ENCODE assay signal across 8 mouse cellular contexts in the genomic region with DNA sequence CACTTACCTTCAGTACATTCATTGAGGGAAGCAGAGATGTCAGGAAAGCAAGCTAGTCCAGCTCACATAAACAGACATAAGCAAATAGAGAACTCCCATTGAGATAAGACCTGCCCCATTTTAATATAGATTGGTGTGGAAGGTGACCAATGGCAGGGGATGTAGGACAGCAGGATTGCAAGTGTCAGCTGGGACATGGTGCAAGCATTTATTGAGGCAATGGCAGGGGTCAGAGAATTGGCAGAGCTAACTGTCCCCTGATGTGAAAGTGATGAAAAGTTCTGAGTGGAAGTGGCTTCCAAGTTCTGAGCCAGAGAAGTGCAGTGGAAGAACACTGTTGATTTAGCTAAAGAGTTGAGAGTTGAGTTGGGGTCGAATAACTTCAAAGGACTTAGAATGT. TPM values are rescaled to one million over a fixed set of nuclear protein-coding genes. Genes with fewer than 3 reads are reported as not detected.
DNase-seq lines count a peak whose midpoint lies in the region; ATAC-seq and TF ChIP-seq lines count a peak whose summit lies in the region.

A gene (minus strand): TSS at position 105 of the 400 bp plus-strand sequence.

- H3K9ac ChIP-seq in lung, embryonic 14.5 days: no peak within 1 kb of the TSS
- H3K9ac ChIP-seq in heart, embryonic 12.5 days: no peak within 1 kb of the TSS
- no peak within 1 kb of the TSS for H3K9ac ChIP-seq in neural tube, embryonic 15.5 days (replicated peaks)

- WGBS in lung, embryonic 14.5 days: 89% methylated on average over 1 of the region's 1 CpGs
- 87% methylated on average over 1 of the region's 1 CpGs for WGBS in embryonic facial prominence, embryonic 10.5 days
- WGBS in heart, embryonic 12.5 days: 88% methylated on average over 1 of the region's 1 CpGs
- WGBS in neural tube, embryonic 15.5 days: 95% methylated on average over 1 of the region's 1 CpGs

- no peak for DNase-seq in lung, embryonic 14.5 days
- no peak for DNase-seq in lung, adult 18-20 months
- no peak for DNase-seq in embryonic facial prominence, embryonic 10.5 days (ENCODE audit: low spot score)
- DNase-seq in left cerebral cortex, adult 8-10 months (ENCODE audit: low spot score in 2 of 2): no peak
- no peak for DNase-seq in right cerebral cortex, adult 18-20 months
- no peak for DNase-seq in testis, postnatal 10 days (ENCODE audit: low spot score)

- ATAC-seq in lung, embryonic 14.5 days (ENCODE audit: insufficient read depth): no peak
- no peak for ATAC-seq in heart, embryonic 12.5 days (ENCODE audit: insufficient number of reproducible peaks, low FRiP score)
- no peak for ATAC-seq in neural tube, embryonic 15.5 days (ENCODE audit: low FRiP score)

- H3K36me3 ChIP-seq in lung, embryonic 14.5 days (ENCODE audit: insufficient read depth): no peaks in the 10 kb centered on the region
- peaks cover 3% of the 10 kb centered on the region; the same call in 1 of the 2 replicates for H3K36me3 ChIP-seq in embryonic facial prominence, embryonic 10.5 days (replicated peaks)
- H3K36me3 ChIP-seq in heart, embryonic 12.5 days: peaks cover 5% of the 10 kb centered on the region; the same call in 1 of the 2 replicates
- H3K36me3 ChIP-seq in neural tube, embryonic 15.5 days: no peaks in the 10 kb centered on the region

- TF ChIP-seq CTCF in lung, embryonic 14.5 days (IDR thresholded peaks at IDR 0.05; ENCODE audit: low read depth): no peak

- H3K4me2 ChIP-seq in lung, embryonic 14.5 days: no peak within 1 kb of the TSS
- no peak within 1 kb of the TSS for H3K4me2 ChIP-seq in heart, embryonic 12.5 days
- no peak within 1 kb of the TSS for H3K4me2 ChIP-seq in neural tube, embryonic 15.5 days

- no peaks in the 10 kb centered on the region for H3K4me1 ChIP-seq in lung, embryonic 14.5 days (ENCODE audit: insufficient read depth)
- H3K4me1 ChIP-seq in embryonic facial prominence, embryonic 10.5 days: peaks cover 3% of the 10 kb centered on the region
- 0 out of 2 replicates have a peak, but pooled peaks cover 7% of the 10 kb centered on the region for H3K4me1 ChIP-seq in heart, embryonic 12.5 days (replicated peaks)
- H3K4me1 ChIP-seq in neural tube, embryonic 15.5 days: peaks cover 11% of the 10 kb centered on the region

- H3K4me3 ChIP-seq in lung, embryonic 14.5 days (ENCODE audit: low read depth, low read length): no peak within 1 kb of the TSS
- H3K4me3 ChIP-seq in embryonic facial prominence, embryonic 10.5 days: no peak within 1 kb of the TSS
- no peak within 1 kb of the TSS for H3K4me3 ChIP-seq in heart, embryonic 12.5 days
- no peak within 1 kb of the TSS for H3K4me3 ChIP-seq in neural tube, embryonic 15.5 days (replicated peaks)

- H3K27ac ChIP-seq in lung, embryonic 14.5 days (ENCODE audit: low read depth): no peak within 1 kb of the TSS
- no peak within 1 kb of the TSS for H3K27ac ChIP-seq in embryonic facial prominence, embryonic 10.5 days (replicated peaks)
- no peak within 1 kb of the TSS for H3K27ac ChIP-seq in heart, embryonic 12.5 days (ENCODE audit: poor library complexity, severe bottlenecking)
- no peak within 1 kb of the TSS for H3K27ac ChIP-seq in neural tube, embryonic 15.5 days (replicated peaks)

- H3K27me3 ChIP-seq in lung, embryonic 14.5 days (ENCODE audit: insufficient read depth, low read length): no peaks in the 10 kb centered on the region
- H3K27me3 ChIP-seq in embryonic facial prominence, embryonic 10.5 days (replicated peaks; ENCODE audit: low read depth, poor library complexity, severe bottlenecking): no peaks in the 10 kb centered on the region
- no peaks in the 10 kb centered on the region for H3K27me3 ChIP-seq in heart, embryonic 12.5 days (replicated peaks)
- H3K27me3 ChIP-seq in neural tube, embryonic 15.5 days (replicated peaks): no peaks in the 10 kb centered on the region

- H3K9me3 ChIP-seq in lung, embryonic 14.5 days (ENCODE audit: low read depth, low read length): no peaks in the 10 kb centered on the region
- no peaks in the 10 kb centered on the region for H3K9me3 ChIP-seq in embryonic facial prominence, embryonic 10.5 days
- H3K9me3 ChIP-seq in heart, embryonic 12.5 days (replicated peaks): no peaks in the 10 kb centered on the region
- no peaks in the 10 kb centered on the region for H3K9me3 ChIP-seq in neural tube, embryonic 15.5 days (replicated peaks)

RNA-seq across cellular contexts. Expression of the gene that starts here (rescaled TPM):
- polyA plus RNA-seq in lung, embryonic 14.5 days (2014; fragmentation: Nextera tagmentation; extraction: Ambion mirVana): 16.2 and 18.4 TPM in 2 replicates
- 18.6 and 21.7 TPM in 2 replicates for polyA plus RNA-seq in embryonic facial prominence, embryonic 10.5 days (2016; fragmentation: Nextera tagmentation; extraction: Ambion mirVana)
- 34.5 and 34.9 TPM in 2 replicates for polyA plus RNA-seq in heart, embryonic 12.5 days (2016; fragmentation: Nextera tagmentation; extraction: Ambion mirVana)
- total RNA-seq in left cerebral cortex, adult 8-10 months (2022): 10 to 100 TPM; 55.3 to 71.9 (median 64.8) TPM
- 41.3 and 49.3 TPM in 2 replicates for polyA plus RNA-seq in neural tube, embryonic 15.5 days (2015; fragmentation: Nextera tagmentation; extraction: Ambion mirVana)
